Mouse (Mus musculus): ENCODE results near the gene Defb48. TPM values are rescaled to one million over a fixed set of nuclear protein-coding genes. Genes with fewer than 3 reads are reported as not detected.

Defb48 gene
- not detected in 2 replicates for polyA plus RNA-seq (2016; fragmentation: Nextera tagmentation; extraction: Ambion mirVana)

GRCm38 (mm10) chr14:62984410-62984809 is at the start of gene Defb48:
TSS of gene Defb48 (minus strand) at chr14:62984510.
- ATAC-seq = no peak
- Histone ChIP-seq H3K9me3 (replicated peaks) (no peaks in the 10 kb centered on the region), H3K4me2 (no peak within 1 kb of the TSS), H3K27me3 (replicated peaks) (no peaks in the 10 kb centered on the region), H3K4me3 (no peak within 1 kb of the TSS), H3K4me1 (no peaks in the 10 kb centered on the region), H3K9ac (no peak within 1 kb of the TSS), H3K36me3 (no peaks in the 10 kb centered on the region), H3K27ac (no peak within 1 kb of the TSS)
- WGBS (ENCODE audit: insufficient replicate concordance) = 44% methylated on average over 1 of the region's 1 CpGs

GRCm38 (mm10) chr14:63020524-63021156 is 36.3 kb upstream of the Defb48 start:
- Histone ChIP-seq H3K27me3 (replicated peaks) (peaks cover 9% of the 10 kb centered on the region; the same call in 1 of the 2 replicates), H3K4me3 (no peak overlapping the region), H3K4me1 (no peaks in the 10 kb centered on the region), H3K27ac (no peak overlapping the region), H3K4me2 (no peak overlapping the region), H3K36me3 (no peaks in the 10 kb centered on the region), H3K9me3 (replicated peaks) (no peaks in the 10 kb centered on the region), H3K9ac (no peak overlapping the region)
- WGBS (ENCODE audit: insufficient replicate concordance) = 34% methylated on average over 6 of the region's 6 CpGs
- ATAC-seq = no peak

DNA sequence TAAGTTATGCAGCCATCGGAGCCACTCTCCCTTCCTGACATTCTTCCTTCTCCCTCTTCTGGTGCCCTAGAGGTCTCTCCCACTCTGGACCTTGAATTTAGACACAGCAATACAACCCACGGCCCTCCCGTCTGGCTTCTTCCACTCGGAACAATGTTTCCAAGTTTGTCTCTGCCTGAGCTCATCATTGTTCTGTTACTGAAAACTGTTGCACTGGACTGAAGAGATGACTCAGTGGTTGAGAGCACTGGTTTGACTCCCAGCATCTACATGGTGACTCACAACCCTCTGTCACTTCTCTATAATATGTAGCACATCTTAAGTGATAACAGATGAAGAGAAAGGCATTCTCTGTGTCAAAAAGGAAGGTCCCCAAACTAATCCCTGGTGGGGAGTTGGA is 30.4 kb upstream of the Defb48 start:
- 74% methylated on average over 4 of the region's 4 CpGs for WGBS (ENCODE audit: insufficient replicate concordance)

DNA sequence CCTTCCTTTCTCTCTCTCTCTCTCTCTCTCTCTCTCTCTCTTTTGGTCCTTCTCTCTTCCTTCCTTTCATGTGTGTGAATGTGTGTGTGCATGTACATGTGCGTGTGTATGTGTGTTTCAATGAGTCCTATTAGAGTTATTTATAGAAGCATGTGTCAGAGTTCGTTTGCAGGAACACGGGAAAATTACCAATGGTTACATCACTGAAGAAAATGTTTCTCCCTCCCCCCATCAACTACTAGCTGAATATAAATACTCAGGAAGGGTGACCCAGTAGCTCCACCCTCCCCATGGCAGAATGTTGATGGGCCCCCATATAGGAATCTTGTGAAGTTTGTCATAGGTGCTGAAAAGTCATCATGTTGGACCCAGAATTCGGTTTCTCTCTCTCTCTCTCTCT is 28.8 kb upstream of the Defb48 start:
- no peak overlapping the region for H3K4me3 ChIP-seq
- no peak overlapping the region for H3K4me2 ChIP-seq
- H3K36me3 ChIP-seq = no peaks in the 10 kb centered on the region
- no peaks in the 10 kb centered on the region for H3K9me3 ChIP-seq (replicated peaks)
- no peaks in the 10 kb centered on the region for H3K27me3 ChIP-seq (replicated peaks)
- no peaks in the 10 kb centered on the region for H3K4me1 ChIP-seq
- no peak overlapping the region for H3K27ac ChIP-seq
- ATAC-seq = no peak
- WGBS (ENCODE audit: insufficient replicate concordance) = 62% methylated on average over 4 of the region's 4 CpGs
- no peak overlapping the region for H3K9ac ChIP-seq

More for the DNA sequence above, 30.4 kb upstream of the Defb48 start:
- Histone ChIP-seq H3K9me3 (replicated peaks) (no peaks in the 10 kb centered on the region), H3K36me3 (no peaks in the 10 kb centered on the region), H3K27ac (no peak overlapping the region), H3K27me3 (replicated peaks) (no peaks in the 10 kb centered on the region; the same call in 1 of the 2 replicates), H3K4me3 (no peak overlapping the region), H3K4me1 (no peaks in the 10 kb centered on the region), H3K9ac (no peak overlapping the region), H3K4me2 (no peak overlapping the region)
- no peak for ATAC-seq

DNA sequence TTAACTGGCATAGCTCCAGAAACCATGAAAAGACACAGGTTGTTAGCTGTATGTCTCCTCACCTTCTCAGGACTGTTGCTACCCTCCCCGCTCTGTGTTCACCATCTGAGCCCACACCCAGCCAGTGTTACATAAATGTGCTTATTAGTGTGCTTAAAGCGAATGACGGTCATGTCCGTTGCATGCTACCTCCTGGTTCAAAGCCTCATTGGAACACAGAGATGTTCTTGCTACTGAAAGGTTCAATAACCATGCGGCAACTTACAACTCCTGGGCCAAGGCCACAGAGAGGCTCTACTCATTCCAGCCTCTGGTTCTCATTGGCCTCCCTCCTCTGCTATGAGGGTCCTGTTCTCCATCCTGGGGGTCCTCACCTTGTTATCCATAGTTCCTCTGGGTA is 27.2 kb upstream of the Defb48 start, which contains the start of gene Defb43:
Gene Defb43, plus strand, starts transcription at position 301 of the 400 bp plus-strand sequence.
- no peaks in the 10 kb centered on the region for H3K27me3 ChIP-seq (replicated peaks)
- H3K36me3 ChIP-seq = no peaks in the 10 kb centered on the region
- H3K9me3 ChIP-seq (replicated peaks) = no peaks in the 10 kb centered on the region
- H3K27ac ChIP-seq = no peak within 1 kb of the TSS
- ATAC-seq = no peak
- no peak within 1 kb of the TSS for H3K4me2 ChIP-seq
- H3K4me1 ChIP-seq = no peaks in the 10 kb centered on the region
- no peak within 1 kb of the TSS for H3K9ac ChIP-seq
- 75% methylated on average over 5 of the region's 5 CpGs for WGBS (ENCODE audit: insufficient replicate concordance)
- no peak within 1 kb of the TSS for H3K4me3 ChIP-seq

- no peaks in the 10 kb centered on the region for H3K9me3 ChIP-seq (replicated peaks)
- no peak overlapping the region for H3K4me3 ChIP-seq
- H3K27ac ChIP-seq = no peak overlapping the region
- H3K36me3 ChIP-seq = no peaks in the 10 kb centered on the region
- no peaks in the 10 kb centered on the region for H3K27me3 ChIP-seq (replicated peaks)
- no peak overlapping the region for H3K9ac ChIP-seq
- H3K4me1 ChIP-seq = no peaks in the 10 kb centered on the region
- H3K4me2 ChIP-seq = no peak overlapping the region
- 46% methylated on average over 2 of the region's 2 CpGs for WGBS (ENCODE audit: insufficient replicate concordance)
- ATAC-seq = no peak
Observed at GRCm38 (mm10) chr14:63002588-63002987, 18.3 kb upstream of the Defb48 start.

DNA sequence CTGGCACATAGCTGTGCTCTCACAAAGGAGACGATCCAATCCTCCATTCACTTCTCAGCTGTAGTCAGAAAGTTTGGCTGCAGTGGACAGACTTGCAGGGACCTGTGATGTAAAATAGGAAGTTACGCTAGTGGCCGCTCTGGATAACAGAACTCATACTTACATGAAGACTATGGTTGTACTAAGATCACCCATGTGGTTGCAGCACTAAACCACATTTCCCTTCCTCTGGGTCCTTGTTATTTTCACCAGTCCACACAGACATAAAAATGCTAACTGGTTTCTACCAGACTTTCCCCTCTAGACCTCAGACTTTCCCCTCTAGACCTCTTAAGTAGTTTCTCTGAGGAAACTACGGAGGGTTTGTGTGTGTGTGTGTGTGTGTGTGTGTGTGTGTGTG is 14.7 kb upstream of the Defb48 start:
- no peaks in the 10 kb centered on the region for H3K36me3 ChIP-seq
- no peaks in the 10 kb centered on the region; the same call in 1 of the 2 replicates for H3K27me3 ChIP-seq (replicated peaks)
- WGBS (ENCODE audit: insufficient replicate concordance) = 37% methylated on average over 4 of the region's 4 CpGs
- no peaks in the 10 kb centered on the region for H3K4me1 ChIP-seq
- H3K27ac ChIP-seq = no peak overlapping the region
- no peak overlapping the region for H3K4me3 ChIP-seq
- no peak for ATAC-seq
- no peak overlapping the region for H3K4me2 ChIP-seq
- no peaks in the 10 kb centered on the region for H3K9me3 ChIP-seq (replicated peaks)
- no peak overlapping the region for H3K9ac ChIP-seq

- Histone ChIP-seq H3K9ac (no peak within 1 kb of the TSS), H3K4me3 (no peak within 1 kb of the TSS), H3K36me3 (no peaks in the 10 kb centered on the region), H3K4me2 (no peak within 1 kb of the TSS), H3K4me1 (no peaks in the 10 kb centered on the region), H3K27ac (no peak within 1 kb of the TSS), H3K9me3 (replicated peaks) (no peaks in the 10 kb centered on the region), H3K27me3 (replicated peaks) (no peaks in the 10 kb centered on the region; the same call in 1 of the 2 replicates)
- ATAC-seq = no peak
- WGBS (ENCODE audit: insufficient replicate concordance) = 65% methylated on average over 8 of the region's 8 CpGs
Observed at GRCm38 (mm10) chr14:62997777-62998176, 13.5 kb upstream of the Defb48 start, which contains the start of gene Defb47. TSS of gene Defb47 (plus strand) at chr14:62998077.

DNA sequence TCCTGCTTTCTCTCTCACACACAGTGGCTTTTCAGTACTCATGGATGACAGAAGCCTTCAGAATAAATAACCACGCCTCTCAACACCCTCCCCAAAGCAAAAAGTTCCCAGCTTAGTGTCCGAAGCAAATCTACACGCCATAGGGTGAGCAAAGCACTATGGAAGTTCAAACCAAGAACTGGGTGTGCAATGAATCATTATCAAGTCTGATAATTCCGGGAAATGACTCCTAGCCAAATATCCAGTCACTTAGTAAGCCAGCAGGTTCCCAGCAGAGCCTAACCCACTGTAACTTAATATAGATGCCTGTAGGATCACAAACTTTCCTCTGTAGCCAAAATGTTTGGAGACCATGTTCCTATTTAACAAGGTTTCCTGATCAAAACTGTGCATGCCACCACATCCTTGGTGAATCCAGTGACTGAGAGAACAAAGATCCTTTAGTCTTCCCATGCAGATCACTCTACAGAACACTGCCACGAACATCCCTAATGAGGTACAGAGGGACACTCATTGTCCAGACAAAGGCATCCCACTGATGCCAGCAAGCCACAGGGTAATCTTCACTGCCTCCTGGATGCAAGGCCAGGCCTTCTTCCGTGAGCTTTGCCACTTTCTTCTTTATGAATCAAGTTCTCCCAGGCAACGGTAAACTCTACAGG is 7.7 kb upstream of the Defb48 start:
- Histone ChIP-seq H3K36me3 (no peaks in the 10 kb centered on the region), H3K4me3 (no peak overlapping the region), H3K27me3 (replicated peaks) (no peaks in the 10 kb centered on the region; the same call in 1 of the 2 replicates), H3K9me3 (replicated peaks) (no peaks in the 10 kb centered on the region), H3K27ac (no peak overlapping the region), H3K4me1 (no peaks in the 10 kb centered on the region; the same call in 1 of the 2 replicates), H3K4me2 (no peak overlapping the region), H3K9ac (no peak overlapping the region)
- WGBS (ENCODE audit: insufficient replicate concordance) = 64% methylated on average over 7 of the region's 7 CpGs
- ATAC-seq = no peak

DNA sequence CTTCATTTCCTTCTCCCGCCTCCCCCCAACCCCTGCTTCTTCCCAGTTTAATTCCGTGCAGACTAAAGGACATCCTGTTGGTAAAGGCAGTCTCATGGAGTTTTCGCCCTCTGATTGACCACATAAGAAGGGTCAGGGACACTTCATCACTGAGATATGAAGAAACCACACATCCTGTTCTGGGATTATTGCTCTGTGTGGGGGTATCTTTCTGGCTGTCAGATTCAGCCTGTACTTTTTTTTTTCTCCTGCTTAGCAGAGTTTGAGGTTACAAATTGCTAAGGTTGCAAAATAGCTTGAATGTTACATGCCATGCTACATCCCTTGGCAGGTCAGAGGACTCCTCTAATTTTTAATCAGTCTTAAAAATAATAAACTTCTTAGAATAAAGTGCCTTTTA is 7.0 kb upstream of the Defb48 start:
- 24% methylated on average over 3 of the region's 3 CpGs for WGBS (ENCODE audit: insufficient replicate concordance)
- Histone ChIP-seq H3K27me3 (replicated peaks) (no peaks in the 10 kb centered on the region; the same call in 1 of the 2 replicates), H3K27ac (no peak overlapping the region), H3K9ac (no peak overlapping the region), H3K4me1 (no peaks in the 10 kb centered on the region; the same call in 1 of the 2 replicates), H3K4me3 (no peak overlapping the region), H3K4me2 (no peak overlapping the region), H3K9me3 (replicated peaks) (no peaks in the 10 kb centered on the region), H3K36me3 (no peaks in the 10 kb centered on the region)
- no peak for ATAC-seq

GRCm38 (mm10) chr14:62979815-62980214 is 4.5 kb downstream of the Defb48 start:
- ATAC-seq = no peak
- Histone ChIP-seq H3K36me3 (no peaks in the 10 kb centered on the region), H3K4me2 (no peak overlapping the region), H3K9me3 (replicated peaks) (no peaks in the 10 kb centered on the region), H3K27ac (no peak overlapping the region), H3K27me3 (replicated peaks) (peaks cover 4% of the 10 kb centered on the region; the same call in 1 of the 2 replicates), H3K9ac (no peak overlapping the region), H3K4me3 (no peak overlapping the region), H3K4me1 (no peaks in the 10 kb centered on the region)
- 29% methylated on average over 1 of the region's 1 CpGs for WGBS (ENCODE audit: insufficient replicate concordance)

- no peaks in the 10 kb centered on the region for H3K4me1 ChIP-seq
- H3K27me3 ChIP-seq (replicated peaks) = peaks cover 4% of the 10 kb centered on the region; the same call in 1 of the 2 replicates
- no peak overlapping the region for H3K4me3 ChIP-seq
- no peak overlapping the region for H3K9ac ChIP-seq
- ATAC-seq = no peak
- H3K27ac ChIP-seq = no peak overlapping the region
- 7% methylated on average over 5 of the region's 5 CpGs for WGBS (ENCODE audit: insufficient replicate concordance)
- no peaks in the 10 kb centered on the region for H3K9me3 ChIP-seq (replicated peaks)
- H3K36me3 ChIP-seq = no peaks in the 10 kb centered on the region
- H3K4me2 ChIP-seq = no peak overlapping the region
Observed at GRCm38 (mm10) chr14:62975046-62975445, 9.3 kb downstream of the Defb48 start.
